Mouse (Mus musculus) liver, postnatal 0 days (tissue): ENCODE data around the gene Arpc3. TPM values are rescaled to one million over a fixed set of nuclear protein-coding genes. Genes with fewer than 3 reads are reported as not detected.

Experiments
- ATAC-seq: fragments of 200-750 bp; cut with Nextera tagmentation; 2 replicates; pipeline ENCODE4 v1.8.0; 2017; ENCODE audit warnings: mild to moderate bottlenecking, moderate library complexity
- DNase-seq: peaks from one replicate; pipeline ENCODE4 v3.0.0-alpha.2; 2016
- H3K27ac ChIP-seq: fragments of 300-500 bp; sonication (generic); 2 replicates; pipeline ENCODE4 v1.5.1; 2014; ENCODE audit warnings: antibody characterized with exemption, moderate library complexity, mild to moderate bottlenecking, low read depth
- H3K27me3 ChIP-seq: fragments of 300-500 bp; sonication (generic); 2 replicates; pipeline ENCODE4 v1.6.1; 2014; ENCODE audit warnings: low read length, control low read depth, mixed read lengths; ENCODE audit not compliant: insufficient read depth
- H3K36me3 ChIP-seq: fragments of 300-500 bp; sonication (generic); replicated peaks from 2 replicates; pipeline ENCODE4 v1.6.1; 2014; ENCODE audit warnings: mild to moderate bottlenecking, control low read depth, low read length, moderate library complexity, mixed read lengths; ENCODE audit not compliant: insufficient read depth
- H3K4me1 ChIP-seq: fragments of 300-500 bp; sonication (generic); 2 replicates; pipeline ENCODE4 v1.6.1; 2014; ENCODE audit warnings: antibody characterized with exemption, mild to moderate bottlenecking, control low read depth; ENCODE audit not compliant: insufficient read depth
- H3K4me2 ChIP-seq: fragments of 300-500 bp; sonication (generic); 2 replicates; pipeline ENCODE4 v1.6.1; 2014; ENCODE audit warnings: low read depth, mild to moderate bottlenecking, low read length, moderate library complexity, mixed read lengths
- H3K4me3 ChIP-seq: fragments of 300-500 bp; sonication (generic); 2 replicates; pipeline ENCODE4 v1.5.1; 2014; ENCODE audit warnings: low read depth, low read length
- H3K9ac ChIP-seq: fragments of 300-500 bp; sonication (generic); replicated peaks from 2 replicates; pipeline ENCODE4 v1.6.1; 2014; ENCODE audit warnings: mild to moderate bottlenecking, moderate library complexity
- H3K9me3 ChIP-seq: fragments of 300-500 bp; sonication (generic); 2 replicates; pipeline ENCODE4 v1.6.1; 2016; ENCODE audit warnings: mild to moderate bottlenecking, control low read depth, low read length, mixed read lengths
- CTCF ChIP-seq: sonication (generic); IDR thresholded peaks from 2 replicates; pipeline ENCODE4 v1.5.1; 2016; ENCODE audit warnings: antibody characterized with exemption, low read depth
- EP300 ChIP-seq: IDR thresholded peaks from 2 replicates; pipeline ENCODE4 v1.6.1; 2016; ENCODE audit warnings: antibody characterized with exemption, low read depth, mild to moderate bottlenecking
- WGBS: fragments of 180-500 bp; shearing (Covaris S2); extraction: QIAGEN DNeasy Blood & Tissue Kit; methylation state at CpG from one replicate; pipeline ENCODE4 v1.1.7; 2014; ENCODE audit not compliant: insufficient replicate concordance; 5-methylcytosine and 5-hydroxymethylcytosine counted together
- polyA plus RNA-seq: library from polyadenylated mRNA; unstranded; fragments of >200 nt; fragmentation: Nextera tagmentation; extraction: Ambion mirVana; gene quantifications from 2 replicates; pipeline ENCODE4 v1.2.1, GENCODE M21; 2015

The Arpc3 gene
- polyA plus RNA-seq, 1 experiment from 2014 or later = 79.7 TPM

DNA sequence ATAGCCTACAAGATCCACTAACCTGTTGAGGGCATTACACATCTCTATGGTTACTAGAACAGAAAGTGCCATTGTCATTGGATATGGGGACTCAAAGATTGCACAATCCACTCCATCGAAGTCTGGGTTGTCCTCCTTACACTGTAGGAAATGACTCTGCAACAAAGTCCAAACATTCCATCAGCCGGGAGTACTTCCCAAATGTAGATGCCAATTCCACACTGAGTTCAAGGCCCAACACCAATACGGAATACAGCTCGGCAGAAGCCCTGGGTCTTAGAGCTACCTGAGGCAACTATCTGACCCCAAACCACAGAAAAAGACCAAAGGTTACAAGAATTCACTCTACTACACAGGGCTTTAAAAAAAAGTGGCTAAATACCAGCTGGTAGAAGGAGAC, 66.4 kb downstream of the Arpc3 start:
- H3K9me3 ChIP-seq = no peaks in the 10 kb centered on the region
- H3K4me1 ChIP-seq = no peaks in the 10 kb centered on the region
- H3K9ac ChIP-seq = no peak overlapping the region
- H3K27ac ChIP-seq = no peak overlapping the region
- DNase-seq (no peak), ATAC-seq (peak; percentile 29)
- peaks cover 93% of the 10 kb centered on the region for H3K36me3 ChIP-seq
- H3K27me3 ChIP-seq = no peaks in the 10 kb centered on the region
- TF ChIP-seq EP300 (no peak), CTCF (no peak)
- WGBS = 62% methylated on average over 4 of the region's 4 CpGs
- no peak overlapping the region for H3K4me2 ChIP-seq
- H3K4me3 ChIP-seq = no peak overlapping the region

DNA sequence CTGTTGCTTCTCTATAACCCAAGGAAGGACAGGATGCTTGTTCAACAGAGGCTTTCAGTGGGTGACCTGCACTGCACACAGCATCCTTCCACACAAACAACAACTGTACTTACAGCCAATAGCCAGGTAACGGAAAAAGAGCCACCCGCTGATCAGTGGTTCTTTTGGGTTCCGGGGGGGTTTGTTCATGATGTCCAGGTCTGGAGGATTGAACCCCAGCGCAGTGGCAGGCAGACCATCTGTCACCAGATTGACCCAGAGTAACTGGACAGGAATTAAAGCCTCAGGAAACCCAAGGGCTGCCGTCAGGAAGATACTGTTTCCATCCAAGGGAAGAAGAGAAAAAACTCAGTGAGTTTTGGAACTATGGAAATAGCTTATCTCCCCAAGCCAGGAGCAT, 67.7 kb downstream of the Arpc3 start:
- Histone ChIP-seq H3K9me3 (no peaks in the 10 kb centered on the region), H3K9ac (no peak overlapping the region), H3K27me3 (no peaks in the 10 kb centered on the region), H3K4me2 (no peak overlapping the region), H3K36me3 (peaks cover 99% of the 10 kb centered on the region), H3K27ac (no peak overlapping the region), H3K4me3 (no peak overlapping the region), H3K4me1 (no peaks in the 10 kb centered on the region)
- no peak for TF ChIP-seq CTCF
- no peak for TF ChIP-seq EP300
- 91% methylated on average over 5 of the region's 5 CpGs for WGBS
- DNase-seq (no peak), ATAC-seq (no peak)

DNA sequence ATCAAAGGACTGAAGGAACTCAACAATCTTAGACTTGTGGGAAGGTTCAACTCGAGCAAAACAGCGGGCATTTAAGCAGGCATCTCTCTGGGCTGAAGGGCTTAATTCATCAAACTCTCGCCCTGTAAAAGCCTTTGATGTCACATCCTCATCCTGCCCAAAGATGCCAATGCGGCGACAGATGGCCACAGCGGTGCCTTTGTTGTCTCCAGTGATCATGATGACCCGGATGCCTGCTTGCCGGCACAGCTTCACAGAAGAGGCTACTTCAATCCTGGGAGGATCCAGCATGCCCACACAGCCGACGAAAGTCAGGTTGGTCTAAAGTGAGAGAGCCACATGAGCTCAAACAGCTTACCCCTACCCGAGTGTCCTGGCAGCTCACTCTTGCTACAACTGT, 69.0 kb downstream of the Arpc3 start:
- Histone ChIP-seq H3K9ac (no peak overlapping the region), H3K36me3 (peaks cover 99% of the 10 kb centered on the region), H3K4me1 (no peaks in the 10 kb centered on the region), H3K4me2 (no peak overlapping the region), H3K9me3 (no peaks in the 10 kb centered on the region), H3K27ac (no peak overlapping the region), H3K27me3 (no peaks in the 10 kb centered on the region), H3K4me3 (no peak overlapping the region)
- ATAC-seq (no peak), DNase-seq (no peak)
- TF ChIP-seq EP300 = no peak
- WGBS = 86% methylated on average over 11 of the region's 11 CpGs

DNA sequence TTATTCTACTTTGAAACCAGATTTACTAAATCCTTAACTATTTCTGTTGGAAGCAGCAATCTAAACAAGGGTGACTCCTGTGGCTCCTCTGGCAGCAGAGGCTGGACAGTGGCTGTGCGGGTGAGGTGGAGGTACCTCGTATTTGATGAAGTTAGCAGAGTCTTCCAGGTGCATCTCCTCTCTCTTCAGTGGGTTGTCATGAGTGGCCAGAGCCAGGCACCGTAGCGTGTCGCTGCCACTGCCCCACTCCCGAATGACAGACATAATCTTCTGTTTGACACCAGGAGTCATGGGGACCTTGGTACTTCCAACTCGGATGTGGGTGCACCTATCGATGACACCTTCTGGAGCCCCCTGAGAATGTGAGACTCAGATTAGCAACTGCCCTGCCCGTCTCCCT, 69.8 kb downstream of the Arpc3 start:
- peaks cover 100% of the 10 kb centered on the region for H3K36me3 ChIP-seq
- H3K4me3 ChIP-seq = no peak overlapping the region
- H3K9ac ChIP-seq = no peak overlapping the region
- no peaks in the 10 kb centered on the region for H3K9me3 ChIP-seq
- H3K27me3 ChIP-seq = no peaks in the 10 kb centered on the region
- TF ChIP-seq CTCF (no peak), EP300 (no peak)
- no peak overlapping the region for H3K27ac ChIP-seq
- H3K4me1 ChIP-seq = peaks cover 2% of the 10 kb centered on the region; the same call in 1 of the 2 replicates
- DNase-seq (no peak), ATAC-seq (no peak)
- H3K4me2 ChIP-seq = no peak overlapping the region
- 95% methylated on average over 9 of the region's 9 CpGs for WGBS

Other genes with a start within 250 kb of the Arpc3 start
- gene Ppp1cc, start 233.6 kb upstream of the Arpc3 start, polyA plus RNA-seq = 97.7 and 97.9 TPM in 2 replicates
- gene Hvcn1, start 185.1 kb upstream of the Arpc3 start, polyA plus RNA-seq = 7.0 and 7.3 TPM in 2 replicates
- gene Tctn1, start 127.4 kb upstream of the Arpc3 start, polyA plus RNA-seq = 1.1 and 1.2 TPM in 2 replicates
- 4.4 and 5.6 TPM in 2 replicates for gene Pptc7, start 107.5 kb upstream of the Arpc3 start, polyA plus RNA-seq
- 2.7 and 3.0 TPM in 2 replicates for gene Rad9b, start 37.6 kb upstream of the Arpc3 start, polyA plus RNA-seq
- gene Vps29, start 37.5 kb upstream of the Arpc3 start, polyA plus RNA-seq = 93.1 and 104 TPM in 2 replicates
- gene Gpn3, start 20.0 kb upstream of the Arpc3 start, polyA plus RNA-seq = 25.2 and 26.7 TPM in 2 replicates
- gene Fam216a, start 19.5 kb upstream of the Arpc3 start, polyA plus RNA-seq = 9.8 and 10.3 TPM in 2 replicates
- 11.0 and 11.8 TPM in 2 replicates for gene Anapc7, start 29.8 kb downstream of the Arpc3 start, polyA plus RNA-seq
- gene Atp2a2, start 110.3 kb downstream of the Arpc3 start, polyA plus RNA-seq = 13.5 and 14.8 TPM in 2 replicates
- 2.7 TPM in 2 replicates for gene Ift81, start 222.6 kb downstream of the Arpc3 start, polyA plus RNA-seq